In the genomic region with DNA sequence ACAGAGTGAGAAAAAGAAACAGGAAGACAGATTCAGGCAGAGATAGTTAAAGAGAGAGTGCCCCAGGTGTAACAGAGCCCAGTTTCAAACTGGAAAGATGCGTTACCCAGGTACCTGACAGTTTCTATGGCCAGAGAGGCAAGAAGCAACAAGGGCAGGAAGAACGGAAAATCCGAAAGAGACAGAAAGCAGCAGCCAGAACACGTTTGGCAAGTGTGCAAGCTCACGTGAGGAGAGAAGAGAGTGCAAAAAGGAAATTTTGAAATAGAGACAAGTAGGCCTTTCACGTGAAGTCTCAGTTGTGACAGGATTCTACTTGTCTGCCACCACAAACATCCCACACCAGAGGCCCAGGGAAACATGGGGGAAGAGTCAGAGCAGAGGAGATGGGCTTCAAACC, we compare ENCODE assay signal across 18 mouse cellular contexts.
DNase-seq lines count a peak whose midpoint lies in the region; ATAC-seq and TF ChIP-seq lines count a peak whose summit lies in the region.
"Had no signal": no experiment of that assay in that cellular context is flagged by ENCODE, and none has a peak within 500 bp of the region (broad histone marks: within the 10 kb centered on the region; RNA-seq: fewer than 3 reads in every experiment).

No protein-coding gene starts in this region.

- no peak for TF ChIP-seq EP300 in heart, postnatal 0 days (IDR thresholded peaks at IDR 0.05; ENCODE audit: low read depth)

- H3K9ac ChIP-seq in heart, postnatal 0 days (replicated peaks; ENCODE audit: low read depth, low read length) = no peak overlapping the region
- no peak overlapping the region for H3K9ac ChIP-seq in kidney, embryonic 14.5 days (ENCODE audit: low read depth, low read length)
- H3K9ac ChIP-seq: hindbrain, embryonic 15.5 days; limb, embryonic 13.5 days; liver, embryonic 14.5 days had no signal

- intact Hi-C loops in heart, postnatal 14 days (cut with DNase I) = no loop called here

- no peak overlapping the region for H3K4me3 ChIP-seq in heart, postnatal 0 days (ENCODE audit: low read depth, low read length)
- no peak overlapping the region for H3K4me3 ChIP-seq in embryonic facial prominence, embryonic 10.5 days
- no peak overlapping the region for H3K4me3 ChIP-seq in kidney, embryonic 14.5 days (ENCODE audit: low read length)
- H3K4me3 ChIP-seq: hindbrain, embryonic 15.5 days; limb, embryonic 13.5 days had no signal

- 0 out of 2 replicates have a peak, but pooled peaks cover 3% of the 10 kb centered on the region for H3K4me1 ChIP-seq in heart, postnatal 0 days (ENCODE audit: control insufficient read depth, insufficient read depth)
- H3K4me1 ChIP-seq in embryonic facial prominence, embryonic 10.5 days = peaks cover 18% of the 10 kb centered on the region
- no peaks in the 10 kb centered on the region for H3K4me1 ChIP-seq in kidney, embryonic 14.5 days (ENCODE audit: control insufficient read depth, insufficient read depth, low read length)

- WGBS in heart, postnatal 0 days = 71% methylated on average over 6 of the region's 6 CpGs
- WGBS in embryonic facial prominence, embryonic 10.5 days = 78% methylated on average over 6 of the region's 6 CpGs
- 72% methylated on average over 6 of the region's 6 CpGs for WGBS in kidney, embryonic 14.5 days

- ATAC-seq in heart, postnatal 0 days (ENCODE audit: insufficient read depth, low read depth) = no peak
- ATAC-seq in kidney, embryonic 14.5 days (ENCODE audit: low FRiP score, low TSS enrichment) = no peak
- ATAC-seq: intestine, postnatal 0 days; midbrain, embryonic 16.5 days had no signal

- H3K27ac ChIP-seq in heart, postnatal 0 days (ENCODE audit: low read depth) = peak overlapping the region; percentile 43; the same call in 1 of the 2 replicates
- H3K27ac ChIP-seq in embryonic facial prominence, embryonic 10.5 days (replicated peaks) = peak overlapping the region; percentile 54
- H3K27ac ChIP-seq in kidney, embryonic 14.5 days (ENCODE audit: low read depth, low read length) = no peak overlapping the region
- H3K27ac ChIP-seq: hindbrain, embryonic 15.5 days; limb, embryonic 13.5 days; liver, embryonic 14.5 days; stomach, postnatal 0 days had no signal

- H3K36me3 ChIP-seq in heart, postnatal 0 days (replicated peaks; ENCODE audit: control insufficient read depth, insufficient read depth, low read length) = no peaks in the 10 kb centered on the region
- no peaks in the 10 kb centered on the region for H3K36me3 ChIP-seq in embryonic facial prominence, embryonic 10.5 days (replicated peaks)
- no peaks in the 10 kb centered on the region for H3K36me3 ChIP-seq in kidney, embryonic 14.5 days (ENCODE audit: control insufficient read depth, insufficient read depth, low read length)
- H3K36me3 ChIP-seq: hindbrain, embryonic 15.5 days; limb, embryonic 13.5 days had no signal

- no peak for DNase-seq in heart, postnatal 0 days (ENCODE audit: low spot score)
- no peak for DNase-seq in heart, postnatal 14 days
- DNase-seq in embryonic facial prominence, embryonic 10.5 days (ENCODE audit: low spot score) = no peak
- peak; percentile 14 for DNase-seq in induced T-regulatory cell, adult 2 months (ENCODE audit: low read depth)
- peak; percentile 36 to 46 for DNase-seq in thymus, postnatal 36 days
- DNase-seq in lung, postnatal 14 days = no peak
- DNase-seq: adrenal gland, postnatal 10 days; cerebellum, adult 9-11 months; gastrocnemius, postnatal 14 days; retina, postnatal 1 day; right cerebral cortex, postnatal 4 days had no signal

- H3K9me3 ChIP-seq in heart, postnatal 0 days (replicated peaks; ENCODE audit: control insufficient read depth, low read length) = no peaks in the 10 kb centered on the region
- no peaks in the 10 kb centered on the region for H3K9me3 ChIP-seq in embryonic facial prominence, embryonic 10.5 days
- no peaks in the 10 kb centered on the region for H3K9me3 ChIP-seq in kidney, embryonic 14.5 days (ENCODE audit: control insufficient read depth, low read length)
- H3K9me3 ChIP-seq: hindbrain, embryonic 15.5 days; limb, embryonic 13.5 days had no signal

- H3K27me3 ChIP-seq in heart, postnatal 0 days (ENCODE audit: control insufficient read depth, insufficient read depth, low read length) = no peaks in the 10 kb centered on the region
- no peaks in the 10 kb centered on the region for H3K27me3 ChIP-seq in embryonic facial prominence, embryonic 10.5 days (replicated peaks; ENCODE audit: low read depth, poor library complexity, severe bottlenecking)
- no peaks in the 10 kb centered on the region for H3K27me3 ChIP-seq in kidney, embryonic 14.5 days (ENCODE audit: control insufficient read depth, insufficient read depth, low read length)
- H3K27me3 ChIP-seq: hindbrain, embryonic 15.5 days; limb, embryonic 13.5 days had no signal

- no peak overlapping the region for H3K4me2 ChIP-seq in heart, postnatal 0 days (ENCODE audit: low read depth, low read length)
- no peak overlapping the region for H3K4me2 ChIP-seq in kidney, embryonic 14.5 days (replicated peaks; ENCODE audit: low read depth, low read length)
- H3K4me2 ChIP-seq: hindbrain, embryonic 15.5 days; limb, embryonic 13.5 days had no signal

- no peak for TF ChIP-seq CTCF in heart, postnatal 0 days (IDR thresholded peaks at IDR 0.05; ENCODE audit: low read depth)

Comparison
In these comparisons a context has a peak if more than half of its experiments do, and no peak if none do; other contexts are left out.
1. DNase-seq: peak in induced T-regulatory cell, adult 2 months (single experiment) and thymus, postnatal 36 days (2 of 2); none in heart, postnatal 0 days (single experiment), heart, postnatal 14 days (0 of 2), embryonic facial prominence, embryonic 10.5 days (single experiment) and lung, postnatal 14 days (single experiment).